Mouse (Mus musculus) kidney, embryonic 16.5 days (tissue): ENCODE results near the gene Begain. TPM values are rescaled to one million over a fixed set of nuclear protein-coding genes. Genes with fewer than 3 reads are reported as not detected.
A peak's percentile ranks its signal among the peaks of the same experiment; 100 is the strongest.

Experiments
- ATAC-seq: fragments of 200-750 bp; cut with Nextera tagmentation; 2 replicates; pipeline ENCODE4 v1.8.0; 2017; ENCODE audit warnings: moderate TSS enrichment; ENCODE audit not compliant: low FRiP score, low TSS enrichment
- H3K27ac ChIP-seq: fragments of 300-500 bp; sonication (generic); 2 replicates; pipeline ENCODE4 v1.5.1; 2014; ENCODE audit warnings: low read length
- H3K27me3 ChIP-seq: fragments of 300-500 bp; sonication (generic); 2 replicates; pipeline ENCODE4 v1.6.1; 2014; ENCODE audit warnings: low read length, control low read depth, mixed read lengths; ENCODE audit not compliant: insufficient read depth
- H3K36me3 ChIP-seq: fragments of 300-500 bp; sonication (generic); 2 replicates; pipeline ENCODE4 v1.6.1; 2014; ENCODE audit warnings: low read length, control low read depth, mixed read lengths; ENCODE audit not compliant: insufficient read depth
- H3K4me1 ChIP-seq: fragments of 300-500 bp; sonication (generic); 2 replicates; pipeline ENCODE4 v1.6.1; 2014; ENCODE audit warnings: low read length, control low read depth, mixed read lengths; ENCODE audit not compliant: insufficient read depth
- H3K4me2 ChIP-seq: fragments of 300-500 bp; sonication (generic); replicated peaks from 2 replicates; pipeline ENCODE4 v1.6.1; 2014; ENCODE audit warnings: low read depth, low read length
- H3K4me3 ChIP-seq: fragments of 300-500 bp; sonication (generic); 2 replicates; pipeline ENCODE4 v1.5.1; 2014; ENCODE audit warnings: mild to moderate bottlenecking, low read length
- H3K9ac ChIP-seq: fragments of 300-500 bp; sonication (generic); replicated peaks from 2 replicates; pipeline ENCODE4 v1.6.1; 2014; ENCODE audit warnings: low read length
- H3K9me3 ChIP-seq: fragments of 300-500 bp; sonication (generic); 2 replicates; pipeline ENCODE4 v1.6.1; 2016; ENCODE audit warnings: low read length, control low read depth
- WGBS: fragments of 180-500 bp; shearing (Covaris S2); extraction: QIAGEN DNeasy Blood & Tissue Kit; methylation state at CpG from one replicate; pipeline ENCODE4 v1.1.7; 2014; 5-methylcytosine and 5-hydroxymethylcytosine counted together
- polyA plus RNA-seq: library from polyadenylated mRNA; unstranded; fragments of >200 nt; fragmentation: Nextera tagmentation; extraction: Ambion mirVana; gene quantifications from 2 replicates; pipeline ENCODE4 v1.2.1, GENCODE M21; 2015

The Begain gene
- polyA plus RNA-seq, 1 experiment from 2014 or later = 3.7 TPM

- Histone ChIP-seq H3K4me1 (no peaks in the 10 kb centered on the region), H3K9me3 (no peaks in the 10 kb centered on the region), H3K9ac (no peak overlapping the region), H3K27ac (no peak overlapping the region), H3K36me3 (no peaks in the 10 kb centered on the region), H3K27me3 (peaks cover 29% of the 10 kb centered on the region), H3K4me2 (no peak overlapping the region), H3K4me3 (no peak overlapping the region)
- ATAC-seq = no peak
- 83% methylated on average over 8 of the region's 8 CpGs for WGBS
Measured at GRCm38 (mm10) chr12:109058660-109059059, 9.4 kb downstream of the Begain start.

- no peak overlapping the region for H3K4me2 ChIP-seq
- H3K27ac ChIP-seq = no peak overlapping the region
- H3K4me3 ChIP-seq = no peak overlapping the region
- peaks cover 38% of the 10 kb centered on the region for H3K27me3 ChIP-seq
- H3K36me3 ChIP-seq = no peaks in the 10 kb centered on the region
- no peak for ATAC-seq
- no peaks in the 10 kb centered on the region for H3K9me3 ChIP-seq
- H3K9ac ChIP-seq = no peak overlapping the region
- H3K4me1 ChIP-seq = peaks cover 5% of the 10 kb centered on the region
- WGBS = 42% methylated on average over 4 of the region's 4 CpGs
Measured at GRCm38 (mm10) chr12:109057736-109058135, 10.3 kb downstream of the Begain start.

GRCm38 (mm10) chr12:109053020-109053806 lies 14.8 kb downstream of the Begain start:
- Histone ChIP-seq H3K27me3 (peaks cover 66% of the 10 kb centered on the region), H3K9ac (peak overlapping the region; percentile 57), H3K4me1 (peaks cover 10% of the 10 kb centered on the region), H3K4me3 (peak overlapping the region; percentile 56), H3K4me2 (peak overlapping the region; percentile 94), H3K36me3 (no peaks in the 10 kb centered on the region), H3K9me3 (no peaks in the 10 kb centered on the region), H3K27ac (no peak overlapping the region)
- WGBS = under 1% methylated on average over 99 of the region's 105 CpGs
- ATAC-seq = peak; percentile 22; the same call in 1 of the 2 replicates

GRCm38 (mm10) chr12:109049949-109050348 lies 18.1 kb downstream of the Begain start:
- H3K27me3 ChIP-seq = peaks cover 57% of the 10 kb centered on the region
- no peak overlapping the region for H3K9ac ChIP-seq
- H3K4me3 ChIP-seq = no peak overlapping the region
- WGBS = 84% methylated on average over 4 of the region's 4 CpGs
- no peak overlapping the region for H3K27ac ChIP-seq
- H3K4me1 ChIP-seq = peaks cover 10% of the 10 kb centered on the region
- H3K36me3 ChIP-seq = no peaks in the 10 kb centered on the region
- no peaks in the 10 kb centered on the region for H3K9me3 ChIP-seq
- no peak for ATAC-seq
- H3K4me2 ChIP-seq = no peak overlapping the region

GRCm38 (mm10) chr12:109045581-109045980 lies 22.4 kb downstream of the Begain start:
- Histone ChIP-seq H3K4me2 (no peak overlapping the region), H3K27ac (no peak overlapping the region), H3K9ac (no peak overlapping the region), H3K36me3 (no peaks in the 10 kb centered on the region), H3K4me1 (no peaks in the 10 kb centered on the region), H3K27me3 (peaks cover 16% of the 10 kb centered on the region), H3K9me3 (no peaks in the 10 kb centered on the region), H3K4me3 (no peak overlapping the region)
- no peak for ATAC-seq
- WGBS = 71% methylated on average over 7 of the region's 7 CpGs

- Histone ChIP-seq H3K4me2 (no peak overlapping the region), H3K27ac (no peak overlapping the region), H3K4me3 (no peak overlapping the region), H3K9me3 (no peaks in the 10 kb centered on the region), H3K27me3 (peaks cover 9% of the 10 kb centered on the region), H3K9ac (no peak overlapping the region), H3K36me3 (no peaks in the 10 kb centered on the region), H3K4me1 (no peaks in the 10 kb centered on the region)
- WGBS = 28% methylated on average over 5 of the region's 5 CpGs
- peak; percentile 32; the same call in 1 of the 2 replicates for ATAC-seq
Measured at GRCm38 (mm10) chr12:109044497-109044896, 23.5 kb downstream of the Begain start.

- H3K4me1 ChIP-seq = no peaks in the 10 kb centered on the region
- H3K4me3 ChIP-seq = no peak overlapping the region
- ATAC-seq = no peak
- no peaks in the 10 kb centered on the region for H3K9me3 ChIP-seq
- 62% methylated on average over 7 of the region's 7 CpGs for WGBS
- H3K9ac ChIP-seq = no peak overlapping the region
- no peak overlapping the region for H3K27ac ChIP-seq
- no peak overlapping the region for H3K4me2 ChIP-seq
- H3K36me3 ChIP-seq = no peaks in the 10 kb centered on the region
- peaks cover 3% of the 10 kb centered on the region; the same call in 1 of the 2 replicates for H3K27me3 ChIP-seq
Measured at GRCm38 (mm10) chr12:109039311-109039710, 28.7 kb downstream of the Begain start.

- Histone ChIP-seq H3K4me3 (no peak overlapping the region), H3K9ac (no peak overlapping the region), H3K36me3 (peaks cover 3% of the 10 kb centered on the region; the same call in 1 of the 2 replicates), H3K27me3 (peaks cover 3% of the 10 kb centered on the region), H3K9me3 (peaks cover 9% of the 10 kb centered on the region; the same call in 1 of the 2 replicates), H3K27ac (no peak overlapping the region), H3K4me1 (no peaks in the 10 kb centered on the region), H3K4me2 (no peak overlapping the region)
- no peak for ATAC-seq
- WGBS = 58% methylated on average over 14 of the region's 14 CpGs
Measured at GRCm38 (mm10) chr12:109038179-109038819, 29.7 kb downstream of the Begain start.

- Histone ChIP-seq H3K9ac (no peak overlapping the region), H3K9me3 (peaks cover 12% of the 10 kb centered on the region; the same call in 1 of the 2 replicates), H3K4me1 (no peaks in the 10 kb centered on the region), H3K4me2 (no peak overlapping the region), H3K27ac (no peak overlapping the region), H3K27me3 (peaks cover 7% of the 10 kb centered on the region), H3K4me3 (no peak overlapping the region), H3K36me3 (peaks cover 3% of the 10 kb centered on the region; the same call in 1 of the 2 replicates)
- no peak for ATAC-seq
- 67% methylated on average over 2 of the region's 2 CpGs for WGBS
Measured at GRCm38 (mm10) chr12:109037026-109037425, 31.0 kb downstream of the Begain start.

- H3K4me1 ChIP-seq = no peaks in the 10 kb centered on the region
- ATAC-seq = no peak
- 55% methylated on average over 9 of the region's 9 CpGs for WGBS
Measured at GRCm38 (mm10) chr12:109023780-109024179, 44.2 kb downstream of the Begain start.

More at GRCm38 (mm10) chr12:109023780-109024179, 44.2 kb downstream of the Begain start:
- Histone ChIP-seq H3K4me3 (no peak overlapping the region), H3K9me3 (no peaks in the 10 kb centered on the region), H3K9ac (no peak overlapping the region), H3K36me3 (0 out of 2 replicates have a peak, but pooled peaks cover 5% of the 10 kb centered on the region), H3K4me2 (no peak overlapping the region), H3K27me3 (no peaks in the 10 kb centered on the region), H3K27ac (no peak overlapping the region)
